Mouse (Mus musculus) MEL (cell line): Measurements from ENCODE around the gene Lrrk2.

ENCODE experiments used
- CTCF ChIP-seq, 3 experiments: IDR thresholded peaks in 2 of 3; conservative IDR thresholded peaks in 1 of 3; 2 replicates each; pipeline ENCODE4 v1.5.1; 2011 to 2012; ENCODE audit warnings: low read length in 3 of 3, low read depth in 2 of 3, mild to moderate bottlenecking in 2 of 3, improper control_type of control experiment in 1 of 3, inconsistent platforms in 1 of 3, mixed read lengths in 1 of 3, moderate library complexity in 1 of 3; ENCODE audit not compliant: control insufficient read depth in 1 of 3, insufficient read depth in 1 of 3, poor library complexity in 1 of 3, severe bottlenecking in 1 of 3
- MAFK ChIP-seq: IDR thresholded peaks from 2 replicates; pipeline ENCODE4 v1.6.1; 2011; ENCODE audit warnings: low read depth, mild to moderate bottlenecking, low read length, improper control_type of control experiment, borderline replicate concordance

DNA sequence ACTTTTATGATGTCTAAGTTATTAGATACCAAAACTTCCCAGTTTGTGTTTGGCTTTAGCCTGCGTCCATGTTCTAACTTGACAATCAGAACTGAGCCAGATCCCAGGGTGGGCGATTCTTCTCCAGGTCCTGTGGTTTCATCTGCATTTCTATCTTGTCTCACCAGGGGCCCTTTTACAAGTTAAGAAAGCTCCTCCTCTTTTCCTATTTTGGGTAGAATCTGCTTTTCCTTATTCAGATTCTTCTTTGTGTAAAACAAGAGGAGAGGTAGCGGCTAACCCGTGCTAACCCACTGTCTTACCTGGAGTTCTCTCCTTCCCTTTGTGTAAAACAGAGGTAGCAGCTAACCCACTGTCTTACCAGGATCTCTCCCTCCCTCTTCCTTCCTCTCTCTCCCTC is 99.1 kb downstream of the Lrrk2 start:
- TF ChIP-seq MAFK (no peak), CTCF (IDR thresholded peaks at IDR 0.05 in 2 of 3, conservative IDR thresholded peaks at IDR 0.05 in 1 of 3; ENCODE audit: control insufficient read depth in 1 of 3, insufficient read depth in 1 of 3, low read depth in 2 of 3, low read length in 3 of 3, poor library complexity in 1 of 3, severe bottlenecking in 1 of 3) (no peak)
